Mouse (Mus musculus): ENCODE data around the gene Gm11127.
"Not testable (repeated sequence)": the region's sequence is repeated elsewhere in the genome, so short reads cannot be mapped to it uniquely, and the experiment has no call there.

Gene Gm11127

DNA sequence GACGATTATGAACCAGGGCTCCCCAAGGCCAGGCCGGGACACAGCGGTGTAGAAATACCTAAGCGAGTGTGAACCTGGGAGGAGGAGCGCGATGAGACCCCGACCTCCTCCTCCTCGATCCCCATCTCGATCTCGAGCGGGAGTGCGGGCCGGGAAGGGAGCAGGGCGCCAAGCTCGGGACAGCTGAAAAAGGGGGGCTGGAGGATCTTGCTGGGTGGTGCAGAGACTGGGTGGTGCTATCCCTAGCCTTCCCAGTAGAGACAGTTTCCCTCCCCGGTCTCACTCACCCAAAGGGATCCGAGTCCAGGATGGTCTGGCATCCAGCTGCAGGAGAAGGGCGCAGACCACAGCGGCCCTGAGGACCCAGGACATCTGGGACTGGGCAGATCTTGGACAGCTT is 16.1 kb downstream of the Gm11127 start:
- H3K27me3 ChIP-seq (ENCODE audit: control insufficient read depth, insufficient read depth, low read length, poor library complexity, severe bottlenecking); DNase-seq (ENCODE audit: low read depth, low spot score); H3K36me3 ChIP-seq (ENCODE audit: control insufficient read depth, insufficient read depth, low read length, poor library complexity, severe bottlenecking): not testable (repeated sequence)

DNA sequence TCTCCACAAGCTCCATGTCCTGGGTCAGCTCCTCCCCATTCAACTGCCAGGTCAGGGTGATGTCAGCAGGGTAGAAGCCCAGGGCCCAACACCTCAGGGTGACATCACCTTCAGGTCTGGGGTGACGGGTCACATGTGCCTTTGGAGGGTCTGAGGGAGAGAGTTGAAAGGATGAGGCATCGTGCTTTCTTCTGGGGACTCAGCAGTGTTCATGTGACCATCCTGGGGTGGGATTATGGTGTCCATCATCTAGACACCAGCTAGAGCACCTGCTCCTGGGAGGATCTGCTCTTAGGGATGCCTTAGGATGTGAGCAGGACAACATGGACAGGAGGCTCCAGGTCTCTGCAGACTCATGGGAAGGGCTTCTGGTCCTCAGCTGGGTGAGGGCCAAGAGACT is 17.6 kb downstream of the Gm11127 start:
- not testable (repeated sequence) for H3K36me3 ChIP-seq (ENCODE audit: control insufficient read depth, insufficient read depth, low read length, poor library complexity, severe bottlenecking); H3K27me3 ChIP-seq (ENCODE audit: control insufficient read depth, insufficient read depth, low read length, poor library complexity, severe bottlenecking); DNase-seq (ENCODE audit: low read depth, low spot score)

DNA sequence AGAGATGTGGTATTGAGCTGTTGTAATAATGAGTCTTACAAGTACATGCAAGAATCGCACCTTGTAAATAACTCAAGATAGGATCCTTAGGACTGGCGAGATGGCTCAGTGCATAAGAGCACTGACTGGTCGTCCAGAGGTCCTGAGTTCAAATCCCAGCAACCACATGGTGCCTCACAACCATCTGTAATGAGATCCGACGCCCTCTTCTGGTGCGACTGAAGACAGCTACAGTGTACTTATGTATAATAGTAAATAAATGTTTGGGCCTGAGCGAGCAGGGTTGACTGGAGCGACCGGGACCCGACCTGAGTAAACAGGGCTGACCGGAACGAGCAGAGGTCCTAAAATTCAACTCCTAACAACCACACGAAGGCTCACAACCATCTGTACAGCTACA is 22.0 kb downstream of the Gm11127 start:
- not testable (repeated sequence) for H3K27me3 ChIP-seq (ENCODE audit: control insufficient read depth, insufficient read depth, low read length, poor library complexity, severe bottlenecking); H3K36me3 ChIP-seq (ENCODE audit: control insufficient read depth, insufficient read depth, low read length, poor library complexity, severe bottlenecking); DNase-seq (ENCODE audit: low read depth, low spot score)

DNA sequence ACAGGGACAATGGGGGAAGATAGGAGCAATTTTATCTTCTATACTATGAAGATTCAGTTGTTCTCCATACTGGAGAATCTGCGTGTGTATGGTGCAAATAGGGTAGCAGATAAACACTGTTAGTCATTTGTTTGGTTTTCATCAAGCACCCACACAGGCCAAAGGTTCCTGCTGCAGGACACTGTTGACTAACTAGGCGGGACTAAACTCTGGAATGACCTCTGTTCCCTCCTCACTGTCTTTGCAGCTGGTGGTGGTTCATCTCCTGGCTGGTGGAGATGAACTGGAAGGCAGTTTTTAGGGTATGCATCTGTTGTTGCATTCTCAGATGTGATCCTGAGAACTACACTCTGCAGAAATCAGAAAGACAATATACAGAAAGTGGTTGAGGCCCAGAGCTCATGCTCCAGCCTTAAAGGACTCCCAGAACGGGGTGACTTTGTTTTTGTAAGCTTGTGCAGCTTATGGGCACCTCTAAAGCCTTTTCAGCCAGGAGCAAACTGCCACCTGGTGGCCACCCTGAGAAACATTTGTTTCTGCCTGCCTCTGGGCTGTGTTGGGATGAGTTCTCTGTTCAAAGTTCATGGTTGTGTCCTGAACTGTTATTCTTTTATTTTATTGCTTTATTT is 23.0 kb downstream of the Gm11127 start:
- DNase-seq (ENCODE audit: low read depth, low spot score), result peak; percentile 76
- not testable (repeated sequence) for H3K36me3 ChIP-seq (ENCODE audit: control insufficient read depth, insufficient read depth, low read length, poor library complexity, severe bottlenecking); H3K27me3 ChIP-seq (ENCODE audit: control insufficient read depth, insufficient read depth, low read length, poor library complexity, severe bottlenecking)

DNA sequence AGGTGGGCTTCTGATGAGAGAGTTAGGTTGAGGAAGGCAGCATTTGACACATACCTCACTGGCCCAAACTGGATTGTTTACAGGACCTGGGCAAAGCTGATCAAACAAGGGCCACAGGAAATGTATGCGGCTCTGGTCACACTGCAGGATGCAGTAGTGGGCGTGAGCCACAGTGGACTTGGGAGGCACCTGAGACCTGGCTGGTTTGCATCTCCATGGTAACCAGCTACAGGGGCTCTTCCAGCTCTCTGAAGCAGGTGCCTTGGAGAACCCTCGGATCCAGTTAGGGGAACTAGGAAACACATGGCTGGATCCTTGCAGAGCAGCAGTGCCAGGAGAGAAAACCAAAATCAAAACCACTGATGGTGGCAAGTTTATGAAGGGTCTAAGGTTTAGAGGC is 23.6 kb downstream of the Gm11127 start:
- not testable (repeated sequence) for DNase-seq (ENCODE audit: low read depth, low spot score); H3K27me3 ChIP-seq (ENCODE audit: control insufficient read depth, insufficient read depth, low read length, poor library complexity, severe bottlenecking); H3K36me3 ChIP-seq (ENCODE audit: control insufficient read depth, insufficient read depth, low read length, poor library complexity, severe bottlenecking)

DNA sequence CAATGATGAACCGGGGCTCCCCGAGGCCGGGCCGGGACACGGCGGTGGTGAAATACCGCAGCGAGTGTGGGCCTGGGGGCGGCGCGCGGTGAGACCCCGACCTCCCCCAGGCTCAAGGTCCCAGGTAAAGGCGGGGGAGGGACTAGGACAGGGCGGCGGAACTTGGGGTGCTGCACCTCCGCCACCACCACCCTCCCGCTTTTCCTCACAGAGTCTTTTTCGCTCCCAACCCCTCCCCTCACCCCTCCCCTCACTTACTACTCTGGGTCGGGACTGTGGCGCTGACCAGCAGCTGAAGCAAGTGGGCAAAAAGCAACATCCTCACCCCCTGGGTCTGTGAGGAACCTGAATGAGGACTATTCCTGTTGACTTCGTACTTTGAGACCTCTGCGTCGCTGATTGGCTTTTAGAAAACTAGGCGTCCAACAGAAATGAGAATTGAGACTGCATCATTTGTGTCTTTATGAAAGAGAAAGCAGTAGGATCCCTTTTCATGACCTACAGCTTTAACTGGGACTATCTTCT is 25.8 kb downstream of the Gm11127 start, which contains the start of gene H2-T23:
Gene H2-T23 (minus strand): TSS at position 505 of the 525 bp plus-strand sequence.
- not testable (repeated sequence) for H3K27me3 ChIP-seq (ENCODE audit: control insufficient read depth, insufficient read depth, low read length, poor library complexity, severe bottlenecking); H3K36me3 ChIP-seq (ENCODE audit: control insufficient read depth, insufficient read depth, low read length, poor library complexity, severe bottlenecking)
- peak; percentile 86 for DNase-seq (ENCODE audit: low read depth, low spot score)

DNA sequence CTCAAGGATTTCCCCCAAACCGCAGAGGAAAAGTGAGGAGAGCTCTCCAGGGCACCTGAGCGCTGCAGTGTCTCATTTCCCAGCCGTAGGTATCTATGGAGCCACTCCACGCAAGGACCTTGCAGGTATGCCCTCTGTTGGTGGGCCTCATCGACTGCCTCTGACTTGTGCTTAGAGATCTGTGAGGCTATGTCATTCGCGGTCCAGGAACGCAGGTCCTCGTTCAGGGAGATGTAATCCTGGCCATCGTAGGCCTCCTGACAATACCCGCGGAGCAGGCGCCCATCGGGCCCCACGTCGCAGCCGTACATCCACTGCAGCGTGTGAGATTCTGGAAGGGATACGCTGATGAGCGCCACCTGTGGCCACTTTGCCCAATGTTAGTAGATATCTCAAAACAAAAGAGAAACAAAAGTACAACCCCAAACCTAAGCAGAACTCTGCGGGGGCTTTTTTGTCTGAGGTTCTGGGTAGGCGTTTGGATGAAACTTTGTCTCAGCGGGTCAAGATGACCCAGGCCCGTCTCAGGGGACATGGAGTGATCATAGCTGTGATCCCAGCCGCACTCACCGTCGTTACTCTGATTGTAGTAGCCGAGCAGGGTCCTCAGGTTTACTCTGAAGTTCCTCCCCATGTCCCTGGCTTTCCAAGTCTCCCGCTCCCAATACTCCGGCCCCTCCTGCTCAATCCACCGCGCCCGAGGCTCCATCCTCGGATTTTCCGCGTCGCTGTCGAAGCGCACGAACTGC is 26.4 kb downstream of the Gm11127 start:
- H3K27me3 ChIP-seq (ENCODE audit: control insufficient read depth, insufficient read depth, low read length, poor library complexity, severe bottlenecking); H3K36me3 ChIP-seq (ENCODE audit: control insufficient read depth, insufficient read depth, low read length, poor library complexity, severe bottlenecking): not testable (repeated sequence)
- peak; percentile 67 for DNase-seq (ENCODE audit: low read depth, low spot score)

DNA sequence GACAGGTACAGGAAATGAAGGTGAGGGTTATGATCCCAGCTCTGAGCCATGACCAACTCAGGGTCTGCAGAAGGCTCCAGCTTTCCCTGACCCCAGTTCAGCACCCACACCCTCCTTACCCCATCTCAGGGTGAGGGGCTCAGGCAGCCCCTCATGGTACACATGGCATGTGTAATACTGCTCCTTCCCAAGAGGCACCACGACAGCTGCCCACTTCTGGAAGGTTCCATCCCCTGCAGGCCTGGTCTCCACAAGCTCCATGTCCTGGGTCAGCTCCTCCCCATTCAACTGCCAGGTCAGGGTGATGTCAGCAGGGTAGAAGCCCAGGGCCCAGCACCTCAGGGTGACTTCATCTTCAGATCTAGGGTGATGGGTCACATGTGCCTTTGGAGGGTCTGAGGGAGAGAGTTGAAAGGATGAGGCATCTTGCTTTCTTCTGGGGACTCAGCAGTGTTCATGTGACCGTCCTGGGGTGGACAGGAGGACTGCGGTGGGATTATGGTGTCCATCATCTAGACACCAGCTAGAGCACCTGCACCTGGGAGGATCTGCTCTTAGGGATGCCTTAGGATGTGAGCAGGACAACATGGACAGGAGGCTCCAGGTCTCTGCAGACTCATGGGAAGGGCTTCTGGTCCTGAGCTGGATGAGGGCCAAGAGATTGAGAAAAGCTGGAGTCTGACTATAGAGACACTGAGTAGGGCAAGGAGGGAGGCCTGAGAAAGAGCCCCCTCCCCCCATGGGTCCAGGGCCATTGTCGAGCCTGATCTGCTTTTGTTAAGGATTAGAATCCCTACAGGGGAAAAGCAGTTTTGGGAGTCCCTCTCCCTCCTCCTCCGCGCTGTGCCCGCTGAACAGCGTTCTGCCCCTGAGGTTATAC is 27.2 kb downstream of the Gm11127 start:
- H3K36me3 ChIP-seq (ENCODE audit: control insufficient read depth, insufficient read depth, low read length, poor library complexity, severe bottlenecking); DNase-seq (ENCODE audit: low read depth, low spot score); H3K27me3 ChIP-seq (ENCODE audit: control insufficient read depth, insufficient read depth, low read length, poor library complexity, severe bottlenecking): not testable (repeated sequence)

DNA sequence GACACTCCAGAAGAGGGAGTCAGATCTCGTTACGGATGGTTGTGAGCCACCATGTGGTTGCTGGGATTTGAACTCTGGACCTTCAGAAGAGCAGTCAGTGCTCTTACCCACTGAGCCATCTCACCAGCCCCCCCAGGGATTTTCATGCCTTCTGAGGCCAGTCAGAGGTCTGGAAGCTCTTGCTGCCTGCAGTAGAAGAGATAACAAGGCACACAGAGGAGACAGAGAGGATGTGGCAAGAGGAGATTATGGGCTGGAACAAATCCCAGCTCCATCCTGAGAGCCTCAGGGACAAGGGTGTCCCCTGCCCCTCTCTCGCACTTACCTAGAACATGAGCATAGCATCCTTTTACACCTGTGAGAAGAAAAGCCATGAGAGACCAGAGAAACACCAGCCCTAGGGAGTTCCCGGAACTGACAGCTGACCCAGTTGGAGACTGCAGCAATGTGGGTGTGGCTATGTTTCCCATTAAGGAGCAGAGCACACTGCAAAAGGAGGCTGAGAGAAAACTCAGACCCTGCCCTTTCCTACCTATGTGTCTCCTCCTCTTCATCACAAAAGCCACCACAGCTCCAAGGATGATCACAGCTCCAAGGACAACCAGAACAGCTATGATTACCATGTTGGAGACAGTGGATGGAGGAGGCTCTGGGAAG is 28.0 kb downstream of the Gm11127 start:
- DNase-seq (ENCODE audit: low read depth, low spot score); H3K27me3 ChIP-seq (ENCODE audit: control insufficient read depth, insufficient read depth, low read length, poor library complexity, severe bottlenecking); H3K36me3 ChIP-seq (ENCODE audit: control insufficient read depth, insufficient read depth, low read length, poor library complexity, severe bottlenecking): not testable (repeated sequence)

DNA sequence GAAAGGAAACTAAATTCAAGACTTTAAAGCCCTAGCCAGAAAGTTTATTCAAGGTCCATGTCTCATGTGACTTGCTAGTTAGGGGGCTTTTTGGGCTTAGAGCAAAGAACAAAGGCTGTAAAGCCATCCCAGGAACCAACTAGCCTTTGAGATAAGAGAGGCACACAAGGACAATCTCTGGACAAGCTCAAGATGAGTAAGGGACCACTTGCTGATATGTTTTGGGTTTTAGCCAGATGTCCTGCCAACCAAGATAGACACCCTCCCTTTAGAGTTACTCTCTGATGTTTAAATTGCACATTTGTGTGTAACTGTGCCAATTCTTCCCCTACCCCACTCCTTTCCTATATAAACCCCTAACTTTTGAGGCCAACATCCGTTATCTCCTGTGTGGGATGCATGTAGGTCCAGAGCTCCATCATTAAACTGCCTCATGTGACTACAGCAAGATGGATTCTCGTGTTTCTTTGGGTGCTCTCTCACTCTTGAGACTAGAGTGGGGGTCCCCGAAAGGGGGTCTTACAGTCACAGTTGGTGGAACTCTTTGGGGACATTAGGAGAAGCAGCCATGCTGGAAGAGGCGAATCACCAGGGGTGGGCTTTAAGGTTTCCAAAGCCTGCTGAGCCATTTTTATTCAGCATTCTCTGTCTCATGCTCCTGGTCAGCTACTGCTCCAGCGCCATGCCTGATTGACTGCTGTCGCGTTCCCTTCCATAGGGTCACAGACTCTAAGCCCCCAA is 29.1 kb downstream of the Gm11127 start:
- Histone ChIP-seq H3K27me3 (ENCODE audit: control insufficient read depth, insufficient read depth, low read length, poor library complexity, severe bottlenecking) (no peaks in the 10 kb centered on the region), H3K36me3 (ENCODE audit: control insufficient read depth, insufficient read depth, low read length, poor library complexity, severe bottlenecking) (peaks cover 7% of the 10 kb centered on the region)
- DNase-seq (ENCODE audit: low read depth, low spot score), result no peak

DNA sequence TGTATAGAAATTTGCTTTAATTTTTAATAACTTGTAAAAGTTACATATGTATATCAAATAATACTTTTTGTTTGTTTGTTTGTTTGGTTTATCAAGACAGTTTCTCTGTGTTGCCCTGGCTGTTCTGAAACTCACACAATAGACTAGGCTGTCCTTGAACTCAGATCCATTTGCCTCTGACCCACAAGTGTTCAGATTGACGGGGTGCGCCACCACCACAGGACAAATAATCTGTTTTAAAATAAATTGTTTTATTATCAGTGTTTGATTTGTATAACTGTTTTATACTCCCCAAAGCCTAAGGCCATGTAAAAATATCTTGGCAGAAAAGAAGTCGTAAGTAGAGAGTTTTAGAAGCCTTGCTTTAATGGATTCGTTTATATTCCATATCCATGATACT is 30.5 kb downstream of the Gm11127 start:
- H3K27me3 ChIP-seq (ENCODE audit: control insufficient read depth, insufficient read depth, low read length, poor library complexity, severe bottlenecking), result no peaks in the 10 kb centered on the region
- peaks cover 7% of the 10 kb centered on the region for H3K36me3 ChIP-seq (ENCODE audit: control insufficient read depth, insufficient read depth, low read length, poor library complexity, severe bottlenecking)
- DNase-seq (ENCODE audit: low read depth, low spot score), result no peak

DNA sequence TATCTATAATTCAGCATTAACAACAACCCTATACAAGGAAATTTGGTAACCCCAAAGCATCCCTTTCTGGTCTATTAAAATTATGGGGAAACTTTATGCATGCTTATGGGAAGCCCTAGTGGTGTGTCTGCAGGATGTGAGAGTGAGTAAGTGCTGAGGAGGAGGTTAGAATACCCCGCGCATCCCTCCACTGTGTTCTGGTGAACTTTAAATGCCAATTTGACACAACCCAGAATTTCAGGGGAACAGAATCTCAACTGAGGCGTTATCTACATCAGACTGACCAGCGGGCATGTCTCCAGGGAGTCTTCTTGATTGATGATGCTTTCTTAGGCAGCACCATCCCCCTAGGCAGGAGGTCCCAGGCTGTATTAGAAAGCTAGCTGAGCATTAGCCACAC is 32.3 kb downstream of the Gm11127 start:
- no peak for DNase-seq (ENCODE audit: low read depth, low spot score)
- Histone ChIP-seq H3K36me3 (ENCODE audit: control insufficient read depth, insufficient read depth, low read length, poor library complexity, severe bottlenecking) (peaks cover 7% of the 10 kb centered on the region), H3K27me3 (ENCODE audit: control insufficient read depth, insufficient read depth, low read length, poor library complexity, severe bottlenecking) (no peaks in the 10 kb centered on the region)

DNA sequence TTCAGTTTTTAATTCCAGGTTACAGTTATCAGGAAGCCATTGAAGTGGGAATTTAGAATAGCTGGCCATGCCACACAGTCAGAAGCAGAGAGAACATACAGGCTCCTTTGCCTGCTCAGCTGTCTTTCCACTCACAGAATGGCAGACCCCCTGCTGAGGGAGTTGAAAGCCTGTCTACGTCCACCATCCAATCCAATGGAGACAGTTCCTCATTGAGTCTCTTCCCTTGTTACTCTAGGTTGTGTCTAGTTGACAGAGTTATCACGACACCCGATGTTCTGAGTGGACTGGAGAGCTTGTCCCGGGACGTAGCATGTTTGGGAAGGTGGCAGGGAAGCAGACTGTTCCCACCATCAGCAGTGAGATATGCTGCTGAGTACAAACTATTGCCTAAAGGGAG is 33.0 kb downstream of the Gm11127 start:
- DNase-seq (ENCODE audit: low read depth, low spot score), result no peak
- no peaks in the 10 kb centered on the region for H3K27me3 ChIP-seq (ENCODE audit: control insufficient read depth, insufficient read depth, low read length, poor library complexity, severe bottlenecking)
- peaks cover 3% of the 10 kb centered on the region for H3K36me3 ChIP-seq (ENCODE audit: control insufficient read depth, insufficient read depth, low read length, poor library complexity, severe bottlenecking)
